Mouse (Mus musculus) embryo, embryonic 11.5 days (tissue): ENCODE results near the gene Zfp750.

Experiments
- DNase-seq: peaks from one replicate; pipeline ENCODE4 v3.0.0-alpha.2; 2012; ENCODE audit warnings: low read depth, low spot score

The Zfp750 gene

DNA sequence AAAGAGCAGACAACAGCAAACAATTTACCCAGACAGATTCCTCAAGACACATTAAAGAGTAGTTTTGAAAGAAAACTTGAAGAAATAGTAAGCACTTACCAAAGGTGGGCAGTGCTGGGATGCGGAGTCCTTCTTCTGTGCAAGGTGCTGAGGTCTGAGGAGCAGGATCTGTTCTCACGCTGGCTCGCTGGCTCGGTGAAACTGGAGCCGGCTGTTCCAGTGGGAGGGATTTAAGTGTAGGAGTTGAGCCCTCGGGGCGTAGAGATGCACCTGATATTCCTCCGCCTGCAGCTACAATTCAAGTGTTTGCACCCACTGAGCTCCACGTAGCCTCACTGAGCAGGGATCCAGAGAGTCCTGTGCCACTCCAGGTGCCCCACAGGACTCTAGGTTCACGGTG, at the start of gene Zfp750:
Gene Zfp750, minus strand, starts transcription at position 203 of the 400 bp plus-strand sequence.
- no peak for DNase-seq

DNA sequence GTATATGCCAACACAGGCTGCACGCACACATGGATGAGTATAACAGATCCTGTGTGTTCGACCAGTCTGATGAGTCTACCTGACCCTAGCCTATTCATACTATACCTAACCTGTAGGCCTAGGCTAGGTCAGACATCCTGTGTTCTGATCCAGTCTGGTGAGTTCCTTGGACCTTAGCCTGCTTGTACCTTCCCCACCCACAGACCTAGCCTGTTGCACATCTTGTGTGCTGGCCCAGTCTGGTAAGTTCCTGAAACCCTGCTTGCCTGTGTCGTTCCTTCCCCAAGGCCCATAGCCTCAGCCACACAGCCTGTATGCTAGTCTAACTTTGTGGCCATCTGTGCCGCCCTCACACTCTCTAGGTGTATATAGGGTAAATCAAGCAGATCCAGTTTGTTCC, 45.1 kb upstream of the Zfp750 start:
- no peak for DNase-seq

DNA sequence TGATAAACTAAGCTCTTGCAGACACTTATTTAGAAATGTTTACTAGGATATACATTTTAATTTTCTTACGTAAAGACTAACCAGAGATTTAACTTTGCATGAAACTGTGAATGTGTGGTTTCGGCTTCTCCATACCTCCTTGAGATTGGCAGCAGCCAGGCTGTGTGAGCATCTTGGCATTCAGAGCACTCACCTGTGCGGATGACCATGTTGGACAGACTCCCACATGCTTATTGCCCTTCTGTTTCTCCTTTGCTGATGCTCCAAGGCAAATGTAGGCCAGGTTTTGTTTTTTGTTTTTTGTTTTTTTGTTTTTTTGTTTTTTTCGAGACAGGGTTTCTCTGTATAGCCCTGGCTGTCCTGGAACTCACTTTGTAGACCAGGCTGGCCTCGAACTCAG, 44.2 kb upstream of the Zfp750 start:
- no peak for DNase-seq

DNA sequence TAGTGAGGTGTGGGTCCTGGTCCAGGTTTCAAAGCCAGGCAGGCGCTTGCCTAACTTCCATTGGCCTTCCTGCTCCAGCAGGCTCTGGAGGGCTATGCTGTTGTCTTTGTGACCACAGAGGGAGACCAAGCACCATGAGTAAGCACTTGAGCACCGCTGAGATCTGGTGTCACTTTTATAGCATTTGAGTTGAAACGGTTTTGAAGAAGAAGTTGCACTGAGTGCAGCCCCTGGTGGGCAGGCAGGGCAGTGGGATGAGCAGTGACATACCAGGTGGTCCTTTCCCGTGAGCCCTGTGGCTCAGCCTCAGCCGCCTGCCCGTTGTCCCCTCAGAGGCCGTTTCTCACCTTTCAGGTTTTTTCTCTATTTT, 41.1 kb upstream of the Zfp750 start:
- DNase-seq = no peak

DNA sequence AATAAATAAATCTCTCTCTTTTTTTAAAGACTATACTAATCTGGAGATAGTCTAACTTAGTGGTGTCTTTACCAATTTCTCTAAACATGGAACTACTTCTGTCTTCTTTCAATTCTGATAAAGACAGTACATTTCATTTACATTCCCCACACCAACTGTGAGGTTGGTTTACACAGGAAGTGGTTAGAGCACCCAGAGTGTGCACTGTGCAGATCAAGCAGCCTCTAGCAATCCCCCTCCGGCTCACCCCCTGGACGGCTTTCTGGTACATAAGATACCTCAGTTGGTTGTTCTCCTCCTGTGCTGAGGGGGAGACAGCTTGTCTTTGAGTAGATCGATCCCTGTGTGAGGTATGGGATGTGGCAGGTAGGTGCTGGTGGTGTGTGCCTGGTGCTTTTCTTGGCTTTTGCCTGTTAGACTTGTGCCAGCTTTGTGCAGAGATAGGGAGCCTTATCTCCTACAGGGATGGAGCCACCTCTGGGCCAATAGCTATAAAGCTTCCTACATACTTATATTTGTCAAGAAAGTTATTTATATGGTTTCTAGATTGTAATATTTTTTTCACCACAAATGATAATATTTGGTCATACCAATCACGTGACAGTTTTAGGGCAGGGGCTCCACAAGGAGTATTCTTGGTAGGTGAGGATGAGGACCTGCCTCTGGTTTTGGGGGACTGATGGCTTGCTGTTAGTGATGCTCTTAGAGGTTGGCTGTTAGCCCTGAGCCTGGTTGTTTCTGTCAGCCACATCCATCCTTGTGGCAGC, 40.6 kb upstream of the Zfp750 start:
- DNase-seq = no peak

DNA sequence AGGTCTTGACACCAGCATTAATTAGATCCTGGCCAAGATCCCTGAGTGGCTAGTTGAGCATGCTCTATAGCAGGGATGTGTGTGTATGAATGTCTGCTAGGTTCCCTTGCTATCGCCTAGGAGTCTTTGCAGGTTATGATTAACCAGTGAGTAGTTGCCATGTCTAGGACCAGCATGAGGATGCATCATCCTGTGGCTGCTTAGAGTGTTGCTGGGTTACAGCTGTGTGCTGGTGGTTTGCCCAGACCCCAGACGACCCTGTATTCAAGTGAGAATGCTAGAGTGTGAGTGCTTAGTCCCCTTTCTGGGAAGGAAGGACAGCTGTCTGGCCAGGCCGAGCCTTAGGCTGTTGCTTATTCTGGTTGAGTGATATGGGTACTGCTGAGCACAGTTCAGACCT, 39.4 kb upstream of the Zfp750 start:
- no peak for DNase-seq

DNA sequence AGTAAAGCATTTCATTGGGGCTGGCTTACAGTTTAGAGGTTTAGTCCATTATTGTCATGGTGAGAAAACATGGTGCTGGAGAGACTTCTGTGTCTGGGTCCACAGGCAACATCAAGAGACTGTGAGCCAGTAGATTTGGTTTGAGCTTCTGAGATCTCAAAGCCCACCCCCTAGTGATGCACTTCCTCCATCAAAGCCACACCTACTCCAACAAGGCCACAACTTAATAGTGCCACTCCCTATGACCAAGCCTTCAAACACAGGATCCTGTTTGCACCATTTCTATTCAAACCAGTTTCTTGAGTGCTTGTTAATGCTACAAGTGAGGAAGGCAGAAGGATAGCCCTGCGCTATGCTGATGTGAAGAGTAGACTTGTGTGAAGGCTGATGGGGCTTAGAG, 38.8 kb upstream of the Zfp750 start:
- DNase-seq = no peak

DNA sequence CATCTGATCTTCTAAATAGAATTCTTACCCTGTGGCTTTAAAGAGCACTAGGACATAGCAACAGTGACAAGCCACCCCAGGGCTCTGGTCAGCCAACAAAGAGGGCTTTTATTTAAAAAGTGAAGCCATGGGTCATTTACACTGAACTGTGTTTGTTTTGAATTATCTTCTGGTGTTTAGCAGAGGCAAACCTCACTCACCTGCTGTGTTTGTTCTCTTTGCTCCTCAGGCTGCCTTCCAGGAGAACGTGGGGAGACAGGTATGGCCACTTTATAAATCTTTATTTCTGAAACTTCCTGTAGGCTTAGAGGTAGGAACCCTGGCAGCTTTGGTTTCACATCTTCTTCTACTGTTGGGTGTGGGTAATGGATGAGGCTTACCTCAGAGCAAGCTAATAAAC, 37.6 kb upstream of the Zfp750 start:
- DNase-seq = no peak

DNA sequence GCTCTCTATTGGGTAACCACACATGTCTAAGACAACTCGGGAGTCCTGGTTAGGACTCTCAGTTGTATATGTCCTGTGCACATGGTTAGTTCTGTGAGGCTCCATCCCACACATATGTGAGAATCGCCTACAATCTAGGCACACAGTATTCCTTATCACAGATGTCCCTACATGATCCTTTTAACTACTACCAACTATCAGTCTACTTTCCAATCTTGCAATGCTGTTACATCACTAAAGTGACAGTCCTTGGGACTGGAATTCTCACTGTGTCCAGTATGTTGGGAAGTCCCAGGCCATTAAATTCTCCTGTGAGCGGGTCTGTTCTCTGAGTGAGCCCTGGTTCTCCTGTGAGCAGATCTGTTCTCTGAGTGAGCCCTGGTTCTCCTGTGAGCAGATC, 34.3 kb upstream of the Zfp750 start:
- no peak for DNase-seq

DNA sequence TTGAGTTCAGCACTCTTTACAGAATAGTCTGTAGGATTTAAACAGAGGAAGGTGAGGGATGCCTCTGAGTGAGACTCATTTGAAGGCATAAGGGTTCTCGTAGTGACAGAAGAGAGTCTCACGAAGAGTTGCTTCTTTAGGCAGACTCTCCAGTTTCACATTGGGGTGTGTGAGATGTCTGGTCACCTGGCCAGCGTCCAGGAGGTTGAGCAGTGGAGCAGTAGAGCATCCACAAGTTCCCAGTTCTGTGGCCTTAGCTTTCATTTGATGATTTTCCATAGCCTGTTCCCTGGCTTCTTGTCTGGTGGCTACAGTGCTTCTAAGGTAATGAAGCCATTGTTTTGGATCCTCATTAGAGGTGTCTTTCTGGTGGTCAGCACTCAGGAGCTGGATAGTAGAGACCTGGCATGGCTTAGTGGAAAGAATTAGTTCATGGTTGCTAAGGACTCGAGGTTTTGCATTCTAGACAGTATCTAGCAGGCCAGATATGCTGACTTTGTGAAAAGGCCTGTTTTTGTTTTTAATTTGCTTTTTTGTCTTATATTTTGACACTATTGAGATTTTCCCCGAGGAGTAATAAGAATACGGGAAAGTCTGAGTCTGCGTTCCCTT, 33.8 kb upstream of the Zfp750 start:
- DNase-seq = no peak

DNA sequence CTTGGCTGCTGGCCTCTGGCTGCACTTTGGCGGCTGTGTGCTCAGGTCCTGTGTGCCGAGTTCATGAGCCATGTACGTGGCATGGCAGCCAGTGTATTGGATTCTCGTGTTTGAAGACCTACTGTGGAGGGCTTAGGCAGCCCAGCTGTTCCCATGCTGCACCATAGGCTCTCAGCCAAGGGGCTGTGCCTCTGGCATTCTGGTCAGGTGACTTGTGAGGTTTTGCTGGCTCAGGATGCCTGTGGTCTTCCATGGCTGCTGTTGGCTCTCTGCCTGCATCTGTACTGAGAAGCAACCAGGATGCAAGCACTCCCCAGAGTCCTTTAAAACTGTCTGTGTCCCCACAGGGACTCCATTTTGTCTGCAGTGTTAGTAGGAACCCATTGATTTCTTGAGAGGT, 33.0 kb upstream of the Zfp750 start:
- DNase-seq = no peak

DNA sequence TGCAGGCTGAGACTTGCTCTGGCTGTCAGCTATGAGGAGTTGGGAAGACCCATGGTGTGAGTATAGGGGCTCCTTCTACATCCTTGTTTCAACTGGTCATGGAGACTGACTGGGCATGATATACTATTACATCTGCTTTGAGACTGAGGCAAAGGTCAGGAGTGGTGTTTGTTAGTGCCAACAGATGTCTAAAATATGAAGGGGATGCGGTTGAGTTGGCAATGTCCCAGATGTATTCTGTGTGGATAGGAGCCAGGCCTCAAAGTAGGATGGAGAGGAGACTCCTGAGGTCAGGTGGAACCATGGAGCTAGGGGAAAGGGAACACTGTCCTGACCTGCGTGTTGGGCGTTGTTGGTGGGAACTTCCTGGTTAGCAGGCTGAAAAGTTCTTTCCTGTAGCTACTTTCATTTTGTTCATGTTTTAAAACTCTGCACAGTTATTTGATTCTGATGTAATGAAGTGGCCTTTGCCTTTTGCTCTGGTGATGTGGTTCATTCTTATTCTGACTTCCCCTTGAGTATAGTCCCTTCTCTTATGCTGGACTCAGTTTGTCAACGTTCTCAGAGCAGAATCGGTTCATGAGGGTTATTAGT, 32.2 kb upstream of the Zfp750 start:
- DNase-seq = no peak

DNA sequence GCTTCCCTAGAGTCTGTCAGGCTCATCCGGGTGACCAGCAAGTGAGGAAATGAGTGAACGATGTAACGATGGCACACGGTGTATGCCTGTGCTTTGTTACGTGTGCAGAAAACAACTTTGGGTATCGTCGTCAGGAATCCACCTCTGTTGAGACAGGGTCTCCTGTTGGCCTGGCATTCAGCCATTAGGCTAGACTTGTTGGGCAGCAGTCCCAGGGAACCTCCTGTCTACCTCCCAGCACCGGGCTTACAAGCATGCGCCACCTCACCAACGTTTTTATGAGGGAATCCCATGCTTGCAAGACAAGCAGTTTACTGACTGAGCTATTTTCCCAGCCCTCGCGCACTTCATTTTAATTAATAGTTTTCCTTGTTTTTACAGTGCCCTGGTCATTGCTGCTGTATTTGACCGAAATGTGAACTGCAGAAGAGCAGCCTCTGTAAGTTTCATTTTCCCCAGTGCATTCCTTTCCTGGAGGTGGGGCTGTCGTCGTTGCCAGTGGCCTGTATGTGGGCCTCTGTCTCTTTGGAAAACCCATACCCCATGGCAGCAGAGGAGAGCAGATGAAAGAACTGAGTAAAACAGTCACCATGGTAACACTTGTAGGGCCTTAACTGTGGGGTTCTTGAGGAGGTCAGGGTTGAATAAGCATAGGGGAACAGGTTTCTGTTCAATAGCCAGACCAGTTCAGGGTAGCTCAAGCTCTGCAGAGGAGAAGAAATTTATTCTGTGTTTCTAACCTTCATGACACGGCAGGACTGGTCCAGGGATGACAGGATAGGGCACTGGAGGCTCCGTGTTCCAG, 30.9 kb upstream of the Zfp750 start:
- no peak for DNase-seq

DNA sequence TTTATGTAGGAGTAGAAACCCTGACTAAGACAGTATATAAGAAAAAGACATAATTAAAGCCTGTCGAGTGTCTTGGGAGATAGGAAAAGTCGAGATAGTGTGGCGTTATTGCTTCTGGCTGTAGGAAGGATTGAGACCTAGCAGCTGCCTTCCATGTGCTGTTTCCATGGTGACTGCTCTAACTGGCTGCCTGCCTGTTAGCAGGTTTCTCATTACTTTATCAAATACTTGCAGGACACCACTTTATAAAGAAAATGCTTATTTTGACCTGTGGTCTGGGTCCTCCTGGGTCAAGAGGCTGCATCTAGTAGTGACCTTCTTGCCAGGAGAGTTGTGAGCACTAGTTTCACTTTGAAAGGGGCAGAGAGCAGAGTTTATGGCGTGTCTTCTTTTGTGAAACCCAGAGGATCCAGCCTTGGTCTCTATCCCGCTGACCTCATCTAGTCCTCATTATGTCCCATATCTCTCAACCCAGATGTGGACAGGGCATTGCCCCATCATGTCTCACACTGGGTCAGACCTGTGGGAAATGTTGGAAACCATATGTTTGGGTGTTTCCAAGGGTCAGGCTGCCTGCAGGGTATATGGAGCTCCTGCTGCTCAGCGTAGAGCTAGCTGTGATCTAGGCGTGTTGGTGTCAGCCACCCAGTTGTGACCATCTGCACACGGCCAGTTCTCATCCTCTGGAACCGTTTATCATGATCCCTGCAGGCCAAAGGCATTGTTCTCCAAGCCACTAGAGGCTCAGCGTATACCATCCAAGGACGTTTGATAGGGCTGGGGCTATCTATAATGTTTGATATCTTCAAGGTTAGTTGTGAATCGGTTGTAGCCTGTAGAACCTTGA, 30.1 kb upstream of the Zfp750 start:
- no peak for DNase-seq

DNA sequence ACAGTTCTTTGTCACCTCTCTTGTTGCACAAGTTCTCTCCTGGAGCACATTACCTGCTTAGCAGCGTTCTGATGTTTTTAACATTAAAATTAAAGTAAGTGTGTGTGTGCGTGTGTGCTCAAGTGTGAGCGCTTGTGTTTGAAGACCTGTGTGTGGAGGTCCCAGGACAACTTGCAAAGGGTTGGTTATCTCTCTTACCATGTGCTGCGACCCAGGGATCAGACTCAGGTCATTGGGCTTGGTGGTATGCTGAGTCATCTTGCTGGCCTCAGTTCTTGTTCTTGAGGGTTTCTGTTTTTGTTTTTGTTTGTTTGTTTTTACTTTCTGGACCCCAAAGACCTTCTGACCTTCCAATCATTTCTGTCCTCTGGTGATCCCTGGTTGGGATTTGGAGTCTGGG, 28.8 kb upstream of the Zfp750 start:
- DNase-seq = no peak

DNA sequence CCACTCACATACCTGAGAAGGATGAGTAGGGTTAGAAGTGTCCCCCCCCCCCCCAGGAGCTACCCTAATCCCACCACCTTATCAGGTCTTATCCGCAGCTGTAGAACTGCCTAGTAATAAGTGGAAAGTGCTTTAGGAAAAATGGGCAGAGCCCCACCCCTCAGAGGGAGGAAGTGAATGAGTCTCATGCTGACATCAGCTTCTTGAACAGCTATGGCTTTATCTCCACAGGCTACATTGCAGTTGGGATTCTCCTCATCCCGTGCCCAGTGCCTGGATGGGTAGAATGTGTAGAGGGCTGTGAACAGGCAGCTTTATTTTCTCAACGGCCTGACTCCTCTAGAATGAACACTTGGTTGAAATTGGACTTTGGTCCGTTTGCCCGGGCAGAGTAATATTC, 28.1 kb upstream of the Zfp750 start:
- no peak for DNase-seq

DNA sequence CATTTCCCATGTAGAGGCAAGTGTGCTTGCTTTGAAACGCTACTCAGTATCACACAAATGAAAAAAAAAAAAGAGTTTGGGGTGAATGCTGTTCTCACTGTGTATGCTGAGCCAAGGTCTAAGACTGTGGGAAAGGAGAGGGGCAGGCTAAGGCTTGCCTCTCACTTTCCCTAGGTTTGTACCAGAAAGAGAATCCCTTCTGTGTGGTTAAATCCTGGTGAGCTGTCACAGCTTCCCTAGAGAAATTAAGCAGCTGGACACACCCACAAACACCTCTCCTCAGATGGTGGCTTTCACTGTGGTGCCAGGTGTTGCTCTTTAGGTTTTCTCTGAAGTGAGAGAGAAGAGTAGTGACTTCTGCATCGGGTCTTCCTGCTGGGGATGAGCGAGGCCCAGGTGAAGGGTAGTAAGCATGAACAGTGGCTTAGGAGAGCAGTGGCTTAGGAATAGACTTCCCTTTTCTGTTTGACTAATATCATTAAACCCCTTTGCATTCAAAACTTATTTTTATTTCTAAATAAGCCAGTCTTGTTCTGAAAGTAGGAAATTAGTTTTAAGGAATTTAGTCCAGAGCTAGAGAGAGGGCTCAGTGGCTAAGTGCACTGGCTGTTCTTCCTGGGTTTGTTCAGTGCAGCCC, 26.4 kb upstream of the Zfp750 start:
- DNase-seq = no peak

DNA sequence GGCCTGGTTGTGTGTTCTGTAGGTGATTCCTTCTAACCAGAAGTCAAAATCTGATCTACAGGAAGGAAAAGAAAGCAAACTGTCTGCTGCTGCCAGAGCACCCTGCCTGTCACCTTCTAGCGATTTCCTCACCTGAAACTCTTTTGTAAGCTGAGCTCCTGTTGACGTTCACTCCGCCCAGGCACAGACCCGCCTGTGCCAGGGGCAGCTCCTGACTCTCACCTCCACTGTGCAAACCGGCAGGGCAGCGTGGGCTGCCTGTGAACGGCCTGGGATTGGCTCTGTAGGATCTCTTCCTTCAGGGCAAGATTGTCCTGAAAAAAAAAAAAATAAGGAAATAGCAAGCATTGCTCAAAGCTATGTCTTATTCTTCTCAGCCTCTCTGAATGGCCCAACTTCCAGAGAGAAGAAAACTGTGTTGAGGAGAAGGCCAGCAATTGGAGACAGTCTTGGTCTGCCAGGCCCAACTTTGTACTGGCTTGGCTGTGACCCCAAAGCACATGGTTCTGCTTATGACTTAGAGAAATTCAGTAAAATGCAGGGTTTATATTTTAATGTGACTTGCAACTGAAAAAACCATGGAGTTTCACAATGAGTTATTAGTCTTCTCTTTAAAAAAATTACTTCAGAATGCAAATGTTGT, 25.7 kb upstream of the Zfp750 start:
- no peak for DNase-seq

DNA sequence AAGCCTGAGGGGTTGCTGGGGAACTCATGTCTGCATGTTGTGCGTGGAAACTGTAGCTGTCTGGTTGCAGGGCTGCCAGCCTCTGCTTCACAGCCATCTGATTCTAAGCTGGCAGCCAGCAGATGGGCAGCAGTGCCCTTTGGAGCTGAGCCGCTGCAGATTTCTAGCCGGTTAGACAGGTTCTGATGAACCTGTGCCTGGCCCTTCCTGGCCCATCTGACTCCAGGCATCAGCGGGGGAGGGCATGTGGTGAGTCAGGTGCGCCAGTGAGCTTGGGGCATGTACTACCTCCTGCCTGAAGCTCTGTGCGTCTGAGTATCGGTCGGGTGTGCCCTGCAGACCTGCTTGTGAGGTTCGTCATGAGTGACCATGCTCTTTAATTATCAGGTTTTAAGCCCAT, 24.8 kb upstream of the Zfp750 start:
- DNase-seq = no peak

DNA sequence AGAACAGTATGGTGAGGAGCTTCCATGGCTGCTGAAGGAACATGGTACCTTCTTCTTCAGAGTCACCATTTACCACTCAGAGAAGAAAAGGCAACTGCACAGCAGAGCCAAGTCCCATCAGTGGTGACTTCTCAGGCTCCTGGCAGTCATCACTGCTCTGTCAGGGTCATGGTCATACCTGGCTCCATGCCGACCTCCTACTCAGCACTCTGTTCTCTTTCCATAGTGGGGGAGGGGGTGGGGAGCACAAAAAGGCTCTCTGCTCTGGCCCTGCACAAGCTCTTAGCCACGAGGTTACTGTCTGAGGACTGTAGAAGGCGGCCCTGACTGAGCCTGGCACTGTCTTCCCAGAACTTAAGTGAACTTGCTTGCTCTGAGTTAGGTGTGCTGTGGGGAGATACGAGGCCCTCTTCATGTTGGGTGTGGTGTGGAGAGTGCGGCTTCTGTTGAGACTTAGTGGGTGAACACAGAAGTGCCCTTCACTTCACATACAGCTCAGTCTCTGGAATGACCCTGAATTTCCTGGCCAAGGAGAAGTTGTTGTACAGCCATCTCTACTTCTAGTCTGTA, 24.2 kb upstream of the Zfp750 start:
- no peak for DNase-seq
